Mouse (Mus musculus): ENCODE results near the gene Plau. TPM values are rescaled to one million over a fixed set of nuclear protein-coding genes. Genes with fewer than 3 reads are reported as not detected.

Plau gene
- total RNA-seq, 1 experiment from 2014 or later, result 21.2 TPM

Other genes with a start within 250 kb of the Plau start
- 13.2 and 16.7 TPM in 2 replicates for gene Usp54, start 195.6 kb upstream of the Plau start, total RNA-seq (2021)
- not detected in 2 replicates for gene Myoz1, start 180.1 kb upstream of the Plau start, total RNA-seq (2021)
- gene Synpo2l, start 168.3 kb upstream of the Plau start, total RNA-seq (2021), result 0.18 TPM in 1 of 2 replicates, not detected in the other
- gene Sec24c, start 162.4 kb upstream of the Plau start, total RNA-seq (2021), result 119 and 125 TPM in 2 replicates
- gene Fut11, start 141.7 kb upstream of the Plau start, total RNA-seq (2021), result 18.0 and 22.5 TPM in 2 replicates
- gene Chchd1, start 133.7 kb upstream of the Plau start, total RNA-seq (2021), result 70.4 and 90.7 TPM in 2 replicates
- gene Zswim8, start 129.1 kb upstream of the Plau start, total RNA-seq (2021), result 116 and 146 TPM in 2 replicates
- 33.5 and 36.2 TPM in 2 replicates for gene Ndst2, start 102.1 kb upstream of the Plau start, total RNA-seq (2021)
- gene Camk2g, start 42.6 kb upstream of the Plau start, total RNA-seq (2021), result 49.0 and 62.6 TPM in 2 replicates
- gene Vcl, start 92.7 kb downstream of the Plau start, total RNA-seq (2021), result 91.6 and 100 TPM in 2 replicates
- gene Ap3m1, start 215.8 kb downstream of the Plau start, total RNA-seq (2021), result 83.4 and 93.1 TPM in 2 replicates
- 108 and 122 TPM in 2 replicates for gene Adk, start 215.9 kb downstream of the Plau start, total RNA-seq (2021)